Mouse (Mus musculus) liver, embryonic 15.5 days (tissue): ENCODE results near the gene Mul1. TPM values are rescaled to one million over a fixed set of nuclear protein-coding genes. Genes with fewer than 3 reads are reported as not detected.
"Not testable (repeated sequence)": the region's sequence is repeated elsewhere in the genome, so short reads cannot be mapped to it uniquely, and the experiment has no call there.

ENCODE experiments used
- ATAC-seq: fragments of 200-750 bp; cut with Nextera tagmentation; 2 replicates; pipeline ENCODE4 v1.8.0; 2017; ENCODE audit warnings: moderate number of reproducible peaks, mild to moderate bottlenecking, moderate library complexity; ENCODE audit not compliant: insufficient read depth
- H3K27ac ChIP-seq: fragments of 300-500 bp; sonication (generic); replicated peaks from 2 replicates; pipeline ENCODE4 v1.5.1; 2015; ENCODE audit warnings: mild to moderate bottlenecking, inconsistent platforms
- H3K27me3 ChIP-seq: fragments of 300-500 bp; sonication (generic); 2 replicates; pipeline ENCODE4 v1.6.1; 2015; ENCODE audit warnings: mild to moderate bottlenecking, inconsistent platforms
- H3K36me3 ChIP-seq: fragments of 300-500 bp; sonication (generic); replicated peaks from 2 replicates; pipeline ENCODE4 v1.6.1; 2015; ENCODE audit warnings: moderate library complexity, mild to moderate bottlenecking, inconsistent platforms
- H3K4me1 ChIP-seq: fragments of 300-500 bp; sonication (generic); replicated peaks from 2 replicates; pipeline ENCODE4 v1.6.1; 2015; ENCODE audit warnings: inconsistent platforms
- H3K4me2 ChIP-seq: fragments of 300-500 bp; sonication (generic); 2 replicates; pipeline ENCODE4 v1.6.1; 2015; ENCODE audit warnings: moderate library complexity, mild to moderate bottlenecking, inconsistent platforms
- H3K4me3 ChIP-seq: fragments of 300-500 bp; sonication (generic); replicated peaks from 2 replicates; pipeline ENCODE4 v1.5.1; 2015; ENCODE audit warnings: mild to moderate bottlenecking, inconsistent platforms
- H3K9ac ChIP-seq: fragments of 300-500 bp; sonication (generic); 2 replicates; pipeline ENCODE4 v1.6.1; 2015; ENCODE audit warnings: moderate library complexity, mild to moderate bottlenecking, inconsistent platforms
- H3K9me3 ChIP-seq: fragments of 300-500 bp; sonication (generic); replicated peaks from 2 replicates; pipeline ENCODE4 v1.6.1; 2016; ENCODE audit warnings: inconsistent platforms
- WGBS: fragments of 180-500 bp; shearing (Covaris S2); methylation state at CpG from one replicate; pipeline ENCODE4 v1.1.7; 2015; ENCODE audit warnings: mixed read lengths; ENCODE audit not compliant: insufficient replicate concordance; 5-methylcytosine and 5-hydroxymethylcytosine counted together
- polyA plus RNA-seq: library from polyadenylated mRNA; unstranded; fragments of >200 nt; fragmentation: Nextera tagmentation; extraction: Ambion mirVana; gene quantifications from 2 replicates; pipeline ENCODE4 v1.2.1, GENCODE M21; 2015

Mul1 gene
- polyA plus RNA-seq, 1 experiment from 2014 or later: 8.6 TPM

DNA sequence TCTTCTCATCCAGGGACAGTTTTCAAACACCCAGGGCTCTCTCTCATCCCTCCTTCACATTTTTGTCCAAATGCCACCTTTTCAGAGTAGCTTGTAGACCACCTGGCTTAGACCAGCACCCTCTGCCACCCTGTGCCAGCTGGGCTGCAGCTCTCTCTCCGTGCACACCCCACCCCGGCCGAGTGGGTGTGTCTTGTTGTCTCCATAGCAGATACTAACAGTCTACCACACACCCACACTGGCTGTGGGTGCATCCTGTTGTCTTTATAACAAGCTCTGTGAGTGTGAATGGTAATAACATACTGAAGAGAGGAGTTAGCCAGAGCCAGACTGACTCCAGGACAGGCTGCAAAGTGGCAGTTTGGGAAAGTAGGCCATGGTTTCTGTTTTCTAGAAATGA, 18.5 kb upstream of the Mul1 start:
- Histone ChIP-seq H3K4me1 (no peaks in the 10 kb centered on the region), H3K36me3 (no peaks in the 10 kb centered on the region), H3K27me3 (peaks cover 51% of the 10 kb centered on the region), H3K27ac (no peak overlapping the region), H3K9ac (no peak overlapping the region), H3K9me3 (no peaks in the 10 kb centered on the region), H3K4me2 (no peak overlapping the region), H3K4me3 (no peak overlapping the region)
- ATAC-seq: no peak
- 44% methylated on average over 3 of the region's 3 CpGs for WGBS

DNA sequence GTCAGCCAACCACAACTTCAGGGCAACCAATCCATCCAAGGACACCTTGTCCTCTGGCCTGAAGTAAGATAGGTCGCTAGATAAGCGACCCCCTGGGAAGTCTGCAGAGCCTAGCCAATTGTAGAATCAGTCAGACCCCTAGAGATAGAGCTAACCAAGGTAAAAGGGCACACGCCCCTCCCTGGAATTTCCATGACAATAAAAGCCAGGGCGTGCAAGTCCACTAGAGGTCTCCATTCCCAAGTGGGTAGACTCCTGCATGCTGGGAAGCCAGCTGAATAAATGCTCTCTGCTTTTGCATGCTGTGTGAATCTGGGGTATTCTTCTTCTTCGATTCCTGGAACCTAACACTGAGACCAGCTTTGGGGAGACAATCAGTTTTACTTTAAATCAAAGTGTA, 18.1 kb upstream of the Mul1 start:
- no peak for ATAC-seq
- Histone ChIP-seq H3K4me1 (no peaks in the 10 kb centered on the region), H3K9me3 (no peaks in the 10 kb centered on the region), H3K27me3 (peaks cover 53% of the 10 kb centered on the region), H3K27ac (no peak overlapping the region), H3K4me2 (no peak overlapping the region), H3K36me3 (no peaks in the 10 kb centered on the region), H3K9ac (no peak overlapping the region), H3K4me3 (no peak overlapping the region)
- WGBS: 55% methylated on average over 5 of the region's 5 CpGs

DNA sequence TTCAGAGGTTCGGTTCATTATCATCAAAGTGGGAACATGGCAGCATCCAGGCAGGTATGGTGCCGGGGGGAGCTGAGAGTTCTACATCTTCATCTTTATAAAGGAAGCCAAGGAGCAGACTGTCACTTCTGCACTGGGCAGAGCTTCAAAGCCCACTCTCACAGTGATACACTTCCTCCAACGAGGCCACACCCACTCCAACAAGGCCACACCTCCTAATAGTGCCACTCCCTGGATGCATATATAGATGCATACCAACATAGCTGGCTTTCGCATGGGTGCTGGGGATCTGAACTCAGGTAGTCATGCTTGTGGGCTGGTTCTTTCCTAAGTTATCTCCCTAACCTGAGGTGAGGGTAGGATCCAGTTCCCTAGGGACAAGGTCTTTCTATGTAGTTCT, 16.6 kb upstream of the Mul1 start:
- Histone ChIP-seq H3K9ac (no peak overlapping the region), H3K4me3 (no peak overlapping the region), H3K4me1 (no peaks in the 10 kb centered on the region), H3K9me3 (no peaks in the 10 kb centered on the region), H3K27ac (no peak overlapping the region), H3K27me3 (peaks cover 54% of the 10 kb centered on the region), H3K36me3 (no peaks in the 10 kb centered on the region), H3K4me2 (no peak overlapping the region)
- WGBS: 57% methylated on average over 4 of the region's 4 CpGs
- ATAC-seq: no peak

DNA sequence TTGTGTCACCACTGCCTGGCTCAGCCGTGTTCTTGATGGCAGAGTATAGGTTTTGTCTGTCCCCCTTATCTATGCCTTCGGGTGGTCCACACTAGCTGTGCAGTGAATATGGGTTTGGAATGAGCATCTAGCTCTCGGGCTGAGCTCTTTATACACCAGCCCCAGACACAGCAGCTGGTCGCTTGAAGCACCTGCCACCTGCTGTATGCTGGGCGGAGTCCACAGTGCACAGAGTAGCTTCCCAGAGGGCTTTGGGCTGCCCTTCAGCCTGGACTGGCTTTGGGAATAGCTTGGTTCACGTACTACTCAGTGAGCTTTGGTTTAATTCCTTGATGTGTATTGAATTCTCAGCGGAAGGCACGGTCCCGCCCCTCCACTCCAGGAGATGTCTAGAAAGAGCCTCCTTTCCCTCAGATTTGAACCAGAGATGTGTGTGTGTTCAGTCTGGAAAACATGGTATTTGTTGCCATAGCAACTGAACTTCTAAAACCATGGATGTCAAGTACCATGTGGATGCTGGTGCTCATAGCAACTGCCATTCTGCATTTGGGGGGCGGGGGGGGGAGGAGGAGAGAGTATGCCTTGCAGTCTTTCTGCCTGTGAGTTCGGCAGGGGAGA, 16.0 kb upstream of the Mul1 start:
- no peaks in the 10 kb centered on the region for H3K36me3 ChIP-seq
- no peaks in the 10 kb centered on the region for H3K9me3 ChIP-seq
- H3K4me3 ChIP-seq: no peak overlapping the region
- H3K4me2 ChIP-seq: no peak overlapping the region
- no peaks in the 10 kb centered on the region for H3K4me1 ChIP-seq
- no peak overlapping the region for H3K9ac ChIP-seq
- H3K27ac ChIP-seq: no peak overlapping the region
- H3K27me3 ChIP-seq: peaks cover 54% of the 10 kb centered on the region
- 48% methylated on average over 11 of the region's 11 CpGs for WGBS
- no peak for ATAC-seq

DNA sequence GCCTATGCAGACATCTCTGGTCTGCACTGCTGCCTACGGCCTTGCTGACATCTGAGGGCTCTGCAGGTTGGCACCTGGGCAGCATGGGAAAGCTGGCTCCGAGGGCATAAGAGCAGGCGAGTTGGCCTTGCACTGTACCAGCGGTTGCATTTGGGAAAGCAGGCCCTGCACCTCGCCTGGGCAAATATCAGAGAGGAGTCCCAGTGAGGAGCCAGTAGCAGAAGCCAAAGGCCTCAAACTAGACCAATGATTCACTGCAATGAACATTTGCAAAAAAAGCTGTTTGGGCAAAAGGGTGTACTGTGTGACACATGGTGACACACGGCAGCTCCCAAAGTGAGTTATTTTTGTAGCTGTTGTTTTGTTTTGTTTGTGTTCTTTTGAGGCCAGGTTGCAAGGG, 9.4 kb upstream of the Mul1 start:
- H3K27ac ChIP-seq: no peak overlapping the region
- 67% methylated on average over 6 of the region's 6 CpGs for WGBS
- no peaks in the 10 kb centered on the region for H3K9me3 ChIP-seq
- no peaks in the 10 kb centered on the region for H3K4me1 ChIP-seq
- peaks cover 15% of the 10 kb centered on the region; the same call in 1 of the 2 replicates for H3K27me3 ChIP-seq
- H3K4me2 ChIP-seq: no peak overlapping the region
- ATAC-seq: no peak
- no peaks in the 10 kb centered on the region for H3K36me3 ChIP-seq
- no peak overlapping the region for H3K9ac ChIP-seq
- no peak overlapping the region for H3K4me3 ChIP-seq

DNA sequence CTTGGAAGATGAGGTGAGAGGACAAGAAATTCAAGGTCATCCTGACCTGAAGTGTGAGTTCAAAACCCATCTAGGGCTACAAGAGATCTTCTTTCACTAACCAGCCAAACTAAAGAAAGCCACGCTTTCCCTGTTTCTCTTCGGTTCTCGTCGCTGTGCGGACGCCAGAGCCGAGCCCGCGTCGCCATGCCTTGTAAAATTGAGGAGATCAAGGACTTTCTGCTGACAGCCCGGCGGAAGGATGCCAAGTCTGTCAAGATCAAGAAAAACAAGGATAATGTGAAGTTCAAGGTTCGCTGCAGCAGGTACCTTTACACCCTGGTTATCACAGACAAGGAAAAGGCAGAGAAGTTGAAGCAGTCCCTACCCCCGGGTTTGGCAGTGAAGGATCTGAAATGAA, 8.9 kb upstream of the Mul1 start:
- 76% methylated on average over 14 of the region's 14 CpGs for WGBS
- H3K9ac ChIP-seq, H3K36me3 ChIP-seq, H3K4me1 ChIP-seq, H3K4me2 ChIP-seq, H3K4me3 ChIP-seq, H3K27ac ChIP-seq, H3K9me3 ChIP-seq, H3K27me3 ChIP-seq, ATAC-seq: not testable (repeated sequence)

DNA sequence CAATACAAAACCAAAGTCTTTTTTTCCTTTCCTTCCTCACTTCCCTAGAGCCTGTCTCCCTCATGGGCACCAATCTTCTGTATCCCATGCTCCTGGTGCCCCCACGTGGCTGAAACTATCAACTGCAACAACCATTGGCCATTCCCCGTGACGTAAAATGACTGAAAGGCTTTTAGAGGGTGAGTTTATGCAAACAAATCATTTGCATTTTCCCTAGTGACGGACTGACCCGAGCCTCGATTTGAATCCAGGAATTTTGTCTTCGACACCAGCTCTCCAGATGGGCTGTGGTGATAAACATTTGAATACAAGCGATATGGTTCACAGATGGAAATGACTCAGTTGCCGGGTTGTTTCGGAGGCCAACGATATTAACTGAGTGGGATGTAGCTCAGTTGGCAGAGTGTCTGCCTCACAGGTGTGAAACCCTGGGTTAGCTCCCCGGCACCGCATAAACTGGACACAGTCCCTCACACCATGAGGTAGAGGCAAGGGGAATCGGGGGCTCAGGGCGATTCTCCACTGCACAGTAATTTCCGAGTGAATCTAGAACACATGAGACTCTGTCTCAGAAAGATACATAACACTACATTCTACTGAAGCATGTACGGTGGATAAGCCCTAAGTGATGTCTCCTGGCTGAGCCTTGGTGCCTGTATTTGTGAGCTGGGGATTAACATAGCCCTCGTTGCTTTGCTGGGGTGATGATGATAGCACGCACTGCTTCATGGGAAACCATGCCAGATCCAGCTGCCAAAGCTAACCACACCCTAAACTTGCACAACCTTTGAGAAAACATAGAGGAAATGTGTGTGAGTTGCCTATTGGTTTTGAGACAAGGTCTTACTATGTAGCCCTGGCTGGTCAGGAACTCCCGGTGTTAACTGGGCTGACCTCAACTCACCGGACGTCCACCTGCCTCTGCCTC, 7.4 kb upstream of the Mul1 start:
- Histone ChIP-seq H3K36me3 (no peaks in the 10 kb centered on the region), H3K4me1 (no peaks in the 10 kb centered on the region), H3K9me3 (no peaks in the 10 kb centered on the region), H3K4me3 (no peak overlapping the region), H3K9ac (no peak overlapping the region), H3K27me3 (peaks cover 11% of the 10 kb centered on the region; the same call in 1 of the 2 replicates), H3K4me2 (no peak overlapping the region; the same call in 1 of the 2 replicates), H3K27ac (no peak overlapping the region)
- WGBS: 34% methylated on average over 22 of the region's 22 CpGs
- ATAC-seq: no peak

DNA sequence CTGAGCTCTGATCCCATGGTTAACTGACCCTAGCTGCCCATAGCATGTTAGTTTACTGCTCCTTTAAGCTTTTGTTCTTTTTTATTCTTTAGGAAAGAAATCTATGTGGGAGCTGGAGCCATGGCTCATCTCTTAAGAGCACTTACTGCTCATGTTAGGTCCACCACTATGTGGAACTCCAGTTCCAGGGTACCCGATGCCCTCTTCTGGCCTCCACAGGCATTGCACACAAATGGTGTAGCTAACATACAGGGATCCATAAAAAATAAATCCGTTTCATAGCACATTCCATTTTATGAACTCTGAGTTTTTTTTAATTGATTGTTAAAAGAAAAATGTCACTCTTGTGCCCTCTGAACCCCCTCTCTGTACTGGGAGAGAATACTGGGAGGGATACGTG, 4.7 kb upstream of the Mul1 start:
- Histone ChIP-seq H3K27ac (no peak overlapping the region), H3K4me2 (no peak overlapping the region), H3K27me3 (peaks cover 20% of the 10 kb centered on the region; the same call in 1 of the 2 replicates), H3K4me3 (no peak overlapping the region), H3K9me3 (no peaks in the 10 kb centered on the region), H3K9ac (no peak overlapping the region), H3K36me3 (no peaks in the 10 kb centered on the region), H3K4me1 (peaks cover 6% of the 10 kb centered on the region)
- no peak for ATAC-seq
- WGBS: 26% methylated on average over 3 of the region's 3 CpGs

DNA sequence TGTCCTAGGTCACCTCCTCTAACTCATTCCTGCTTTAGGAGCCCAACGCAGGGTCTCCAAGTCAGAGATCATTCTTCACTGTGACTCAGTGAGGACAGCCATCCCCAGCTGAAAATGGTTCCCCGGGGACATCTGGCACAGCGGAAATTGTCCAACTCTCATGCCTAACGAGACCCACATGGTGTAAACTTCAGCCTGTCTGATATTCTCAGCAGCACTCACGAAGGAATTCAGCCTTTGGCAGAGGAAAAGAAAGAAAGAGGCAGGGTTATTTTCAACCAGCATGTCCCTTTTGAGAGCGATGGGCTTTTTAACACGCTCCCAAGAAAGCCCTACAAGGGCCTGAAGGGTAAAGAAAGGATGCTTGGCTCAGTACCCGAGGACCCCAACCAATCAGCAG, 3.1 kb upstream of the Mul1 start:
- Histone ChIP-seq H3K4me3 (no peak overlapping the region), H3K9me3 (no peaks in the 10 kb centered on the region), H3K4me2 (no peak overlapping the region), H3K27me3 (peaks cover 20% of the 10 kb centered on the region; the same call in 1 of the 2 replicates), H3K27ac (no peak overlapping the region), H3K4me1 (peaks cover 19% of the 10 kb centered on the region), H3K9ac (no peak overlapping the region), H3K36me3 (no peaks in the 10 kb centered on the region; the same call in 1 of the 2 replicates)
- 40% methylated on average over 8 of the region's 8 CpGs for WGBS
- no peak for ATAC-seq

DNA sequence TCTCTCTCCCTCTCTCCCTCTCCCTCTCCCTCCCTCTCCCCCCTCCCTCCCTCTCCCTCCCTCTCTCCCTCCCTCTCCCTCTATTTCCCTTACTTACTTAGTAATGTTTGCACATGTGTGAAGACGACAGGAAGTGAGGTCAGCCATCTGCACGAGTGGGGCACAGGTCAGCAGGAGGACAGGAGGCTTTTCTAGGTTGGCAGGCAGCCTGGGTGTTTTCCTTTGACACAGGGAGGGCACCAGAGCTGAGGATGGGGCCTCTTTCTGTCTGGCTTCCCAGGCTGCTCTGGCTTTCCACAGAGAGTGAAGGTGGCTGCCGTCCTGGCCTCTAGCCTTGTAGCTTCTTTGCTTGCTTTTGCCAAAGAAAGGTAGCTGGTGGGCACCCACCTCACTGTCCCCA, 5.6 kb downstream of the Mul1 start:
- Histone ChIP-seq H3K9me3 (no peaks in the 10 kb centered on the region), H3K4me1 (peaks cover 11% of the 10 kb centered on the region), H3K9ac (no peak overlapping the region), H3K36me3 (peaks cover 48% of the 10 kb centered on the region), H3K27ac (no peak overlapping the region), H3K4me2 (no peak overlapping the region), H3K27me3 (peaks cover 11% of the 10 kb centered on the region; the same call in 1 of the 2 replicates), H3K4me3 (no peak overlapping the region)
- ATAC-seq: no peak
- 36% methylated on average over 3 of the region's 3 CpGs for WGBS

DNA sequence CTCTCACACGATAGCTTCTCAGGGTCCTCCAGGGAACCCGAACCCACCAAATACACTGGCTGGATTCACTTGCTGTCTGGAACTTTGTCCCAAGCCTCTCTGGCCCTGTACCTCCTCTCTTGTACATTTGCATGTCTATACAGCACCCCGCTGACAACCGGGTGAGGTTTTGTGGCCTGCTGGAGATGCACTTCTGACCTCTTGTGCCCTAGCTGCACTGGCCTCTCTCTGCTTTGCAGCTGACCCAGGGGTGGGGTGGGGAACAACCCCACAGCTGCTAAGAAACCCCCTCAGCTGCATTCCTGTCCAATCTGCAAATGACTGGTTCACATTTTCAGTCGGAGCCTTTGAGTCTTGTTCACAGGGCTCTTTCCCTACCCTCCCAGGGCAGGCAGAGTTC, 10.5 kb downstream of the Mul1 start:
- H3K27ac ChIP-seq: no peak overlapping the region
- peaks cover 13% of the 10 kb centered on the region; the same call in 1 of the 2 replicates for H3K36me3 ChIP-seq
- 24% methylated on average over 5 of the region's 5 CpGs for WGBS
- ATAC-seq: no peak
- H3K9ac ChIP-seq: no peak overlapping the region
- no peak overlapping the region for H3K4me3 ChIP-seq
- no peak overlapping the region for H3K4me2 ChIP-seq
- peaks cover 47% of the 10 kb centered on the region for H3K27me3 ChIP-seq
- H3K4me1 ChIP-seq: no peaks in the 10 kb centered on the region; the same call in 1 of the 2 replicates
- H3K9me3 ChIP-seq: no peaks in the 10 kb centered on the region
